Mouse (Mus musculus) embryonic facial prominence, embryonic 15.5 days (tissue): ENCODE results near the gene Plekhm2. TPM values are rescaled to one million over a fixed set of nuclear protein-coding genes. Genes with fewer than 3 reads are reported as not detected.

Experiments used
- ATAC-seq: fragments of 200-750 bp; cut with Nextera tagmentation; 2 replicates; pipeline ENCODE4 v1.8.0; 2017; ENCODE audit warnings: low read depth, moderate TSS enrichment; ENCODE audit not compliant: insufficient number of reproducible peaks, low FRiP score, low TSS enrichment
- H3K27ac ChIP-seq: fragments of 300-500 bp; sonication (generic); replicated peaks from 2 replicates; pipeline ENCODE4 v1.5.1; 2015; ENCODE audit warnings: mild to moderate bottlenecking, inconsistent platforms
- H3K27me3 ChIP-seq: fragments of 300-500 bp; sonication (generic); 2 replicates; pipeline ENCODE4 v1.6.1; 2015; ENCODE audit warnings: inconsistent platforms
- H3K36me3 ChIP-seq: fragments of 300-500 bp; sonication (generic); 2 replicates; pipeline ENCODE4 v1.6.1; 2015; ENCODE audit warnings: mild to moderate bottlenecking, inconsistent platforms
- H3K4me1 ChIP-seq: fragments of 300-500 bp; sonication (generic); 2 replicates; pipeline ENCODE4 v1.6.1; 2015; ENCODE audit warnings: inconsistent platforms
- H3K4me2 ChIP-seq: fragments of 300-500 bp; sonication (generic); replicated peaks from 2 replicates; pipeline ENCODE4 v1.6.1; 2015; ENCODE audit warnings: mild to moderate bottlenecking, inconsistent platforms
- H3K4me3 ChIP-seq: fragments of 300-500 bp; sonication (generic); replicated peaks from 2 replicates; pipeline ENCODE4 v1.5.1; 2015; ENCODE audit warnings: mild to moderate bottlenecking, inconsistent platforms
- H3K9ac ChIP-seq: fragments of 300-500 bp; sonication (generic); 2 replicates; pipeline ENCODE4 v1.6.1; 2015; ENCODE audit warnings: inconsistent platforms
- H3K9me3 ChIP-seq: fragments of 300-500 bp; sonication (generic); replicated peaks from 2 replicates; pipeline ENCODE4 v1.6.1; 2016; ENCODE audit warnings: inconsistent platforms
- WGBS: fragments of 180-500 bp; shearing (Covaris S2); methylation state at CpG from one replicate; pipeline ENCODE4 v1.1.7; 2015; 5-methylcytosine and 5-hydroxymethylcytosine counted together
- polyA plus RNA-seq: library from polyadenylated mRNA; unstranded; fragments of >200 nt; fragmentation: Nextera tagmentation; extraction: Ambion mirVana; gene quantifications from 2 replicates; pipeline ENCODE4 v1.2.1, GENCODE M21; 2015

The Plekhm2 gene
- polyA plus RNA-seq, 1 experiment from 2014 or later, result 7.1 TPM

GRCm38 (mm10) chr4:141660884-141661283 is 3.8 kb downstream of the Plekhm2 start:
- Histone ChIP-seq H3K27me3 (no peaks in the 10 kb centered on the region), H3K9ac (no peak overlapping the region), H3K4me3 (no peak overlapping the region), H3K27ac (no peak overlapping the region), H3K4me2 (no peak overlapping the region), H3K4me1 (peaks cover 25% of the 10 kb centered on the region), H3K9me3 (no peaks in the 10 kb centered on the region), H3K36me3 (peaks cover 24% of the 10 kb centered on the region; the same call in 1 of the 2 replicates)
- 85% methylated on average over 11 of the region's 11 CpGs for WGBS
- no peak for ATAC-seq

- H3K27me3 ChIP-seq, result no peaks in the 10 kb centered on the region
- 46% methylated on average over 4 of the region's 4 CpGs for WGBS
Observed at GRCm38 (mm10) chr4:141659739-141660138, 5.0 kb downstream of the Plekhm2 start.

GRCm38 (mm10) chr4:141658846-141659484 is 5.7 kb downstream of the Plekhm2 start:
- no peak for ATAC-seq
- H3K27me3 ChIP-seq, result no peaks in the 10 kb centered on the region
- H3K4me1 ChIP-seq, result peaks cover 22% of the 10 kb centered on the region
- H3K4me3 ChIP-seq, result no peak overlapping the region
- H3K36me3 ChIP-seq, result peaks cover 24% of the 10 kb centered on the region; the same call in 1 of the 2 replicates
- H3K9ac ChIP-seq, result no peak overlapping the region
- H3K27ac ChIP-seq, result no peak overlapping the region
- H3K4me2 ChIP-seq, result no peak overlapping the region
- 83% methylated on average over 6 of the region's 6 CpGs for WGBS
- no peaks in the 10 kb centered on the region for H3K9me3 ChIP-seq

More at GRCm38 (mm10) chr4:141659739-141660138, 5.0 kb downstream of the Plekhm2 start:
- no peaks in the 10 kb centered on the region for H3K9me3 ChIP-seq
- H3K4me1 ChIP-seq, result peaks cover 21% of the 10 kb centered on the region
- no peak overlapping the region for H3K4me3 ChIP-seq
- H3K36me3 ChIP-seq, result peaks cover 24% of the 10 kb centered on the region; the same call in 1 of the 2 replicates
- H3K4me2 ChIP-seq, result no peak overlapping the region
- no peak for ATAC-seq
- H3K27ac ChIP-seq, result no peak overlapping the region
- H3K9ac ChIP-seq, result no peak overlapping the region

GRCm38 (mm10) chr4:141656932-141657331 is 7.8 kb downstream of the Plekhm2 start:
- WGBS, result 82% methylated on average over 8 of the region's 8 CpGs
- H3K4me3 ChIP-seq, result no peak overlapping the region
- H3K9me3 ChIP-seq, result no peaks in the 10 kb centered on the region
- no peak for ATAC-seq
- peaks cover 15% of the 10 kb centered on the region; the same call in 1 of the 2 replicates for H3K4me1 ChIP-seq
- no peak overlapping the region for H3K9ac ChIP-seq
- peaks cover 37% of the 10 kb centered on the region; the same call in 1 of the 2 replicates for H3K36me3 ChIP-seq
- H3K27me3 ChIP-seq, result no peaks in the 10 kb centered on the region
- H3K4me2 ChIP-seq, result no peak overlapping the region
- no peak overlapping the region for H3K27ac ChIP-seq

- Histone ChIP-seq H3K9ac (no peak overlapping the region), H3K9me3 (no peaks in the 10 kb centered on the region), H3K4me3 (no peak overlapping the region), H3K4me1 (peaks cover 15% of the 10 kb centered on the region; the same call in 1 of the 2 replicates), H3K27ac (no peak overlapping the region), H3K4me2 (no peak overlapping the region), H3K36me3 (peaks cover 36% of the 10 kb centered on the region; the same call in 1 of the 2 replicates), H3K27me3 (no peaks in the 10 kb centered on the region)
- ATAC-seq, result no peak
- WGBS, result 83% methylated on average over 12 of the region's 12 CpGs
Observed at GRCm38 (mm10) chr4:141655908-141656608, 8.6 kb downstream of the Plekhm2 start.

- Histone ChIP-seq H3K36me3 (peaks cover 32% of the 10 kb centered on the region; the same call in 1 of the 2 replicates), H3K27ac (no peak overlapping the region), H3K4me3 (no peak overlapping the region), H3K27me3 (no peaks in the 10 kb centered on the region), H3K9me3 (no peaks in the 10 kb centered on the region), H3K9ac (no peak overlapping the region), H3K4me1 (peaks cover 26% of the 10 kb centered on the region; the same call in 1 of the 2 replicates), H3K4me2 (no peak overlapping the region)
- 85% methylated on average over 6 of the region's 6 CpGs for WGBS
- ATAC-seq, result no peak
Observed at GRCm38 (mm10) chr4:141654509-141654908, 10.2 kb downstream of the Plekhm2 start.

- ATAC-seq, result no peak
- peaks cover 28% of the 10 kb centered on the region; the same call in 1 of the 2 replicates for H3K36me3 ChIP-seq
- no peaks in the 10 kb centered on the region for H3K27me3 ChIP-seq
- peaks cover 26% of the 10 kb centered on the region; the same call in 1 of the 2 replicates for H3K4me1 ChIP-seq
- no peak overlapping the region for H3K4me3 ChIP-seq
- no peak overlapping the region for H3K27ac ChIP-seq
- no peaks in the 10 kb centered on the region for H3K9me3 ChIP-seq
- WGBS, result 80% methylated on average over 13 of the region's 13 CpGs
- H3K9ac ChIP-seq, result no peak overlapping the region
- H3K4me2 ChIP-seq, result no peak overlapping the region
Observed at GRCm38 (mm10) chr4:141653813-141654212, 10.9 kb downstream of the Plekhm2 start.

- Histone ChIP-seq H3K27ac (no peak overlapping the region), H3K9ac (no peak overlapping the region), H3K4me3 (no peak overlapping the region), H3K4me1 (peaks cover 25% of the 10 kb centered on the region; the same call in 1 of the 2 replicates), H3K36me3 (peaks cover 26% of the 10 kb centered on the region; the same call in 1 of the 2 replicates), H3K4me2 (no peak overlapping the region), H3K27me3 (no peaks in the 10 kb centered on the region), H3K9me3 (no peaks in the 10 kb centered on the region)
- no peak for ATAC-seq
- 86% methylated on average over 8 of the region's 8 CpGs for WGBS
Observed at GRCm38 (mm10) chr4:141653044-141653443, 11.7 kb downstream of the Plekhm2 start.

- peaks cover 27% of the 10 kb centered on the region; the same call in 1 of the 2 replicates for H3K36me3 ChIP-seq
- WGBS, result 90% methylated on average over 10 of the region's 10 CpGs
- no peak overlapping the region for H3K4me2 ChIP-seq
- H3K27ac ChIP-seq, result 0 out of 2 replicates have a peak overlapping the region, but pooled peaks have one; percentile 7
- no peak for ATAC-seq
- H3K9ac ChIP-seq, result no peak overlapping the region
- no peaks in the 10 kb centered on the region for H3K9me3 ChIP-seq
- H3K4me3 ChIP-seq, result no peak overlapping the region
- no peaks in the 10 kb centered on the region for H3K27me3 ChIP-seq
- peaks cover 25% of the 10 kb centered on the region; the same call in 1 of the 2 replicates for H3K4me1 ChIP-seq
Observed at GRCm38 (mm10) chr4:141651944-141652343, 12.8 kb downstream of the Plekhm2 start.

GRCm38 (mm10) chr4:141651286-141651685 is 13.4 kb downstream of the Plekhm2 start:
- no peak overlapping the region for H3K4me3 ChIP-seq
- H3K4me2 ChIP-seq, result no peak overlapping the region
- no peaks in the 10 kb centered on the region for H3K27me3 ChIP-seq
- 0 out of 2 replicates have a peak overlapping the region, but pooled peaks have one; percentile 7 for H3K27ac ChIP-seq
- H3K4me1 ChIP-seq, result peaks cover 22% of the 10 kb centered on the region; the same call in 1 of the 2 replicates
- no peak overlapping the region for H3K9ac ChIP-seq
- ATAC-seq, result no peak
- WGBS, result 77% methylated on average over 6 of the region's 6 CpGs
- H3K9me3 ChIP-seq, result no peaks in the 10 kb centered on the region
- H3K36me3 ChIP-seq, result peaks cover 24% of the 10 kb centered on the region; the same call in 1 of the 2 replicates

GRCm38 (mm10) chr4:141649244-141649643 is 15.5 kb downstream of the Plekhm2 start:
- H3K9me3 ChIP-seq, result no peaks in the 10 kb centered on the region
- no peak overlapping the region for H3K27ac ChIP-seq
- WGBS, result 80% methylated on average over 6 of the region's 6 CpGs
- no peak overlapping the region for H3K4me2 ChIP-seq
- ATAC-seq, result no peak
- H3K9ac ChIP-seq, result no peak overlapping the region
- peaks cover 21% of the 10 kb centered on the region; the same call in 1 of the 2 replicates for H3K36me3 ChIP-seq
- H3K4me1 ChIP-seq, result peaks cover 16% of the 10 kb centered on the region; the same call in 1 of the 2 replicates
- H3K4me3 ChIP-seq, result no peak overlapping the region
- no peaks in the 10 kb centered on the region for H3K27me3 ChIP-seq
